Mouse (Mus musculus) gastrocnemius, postnatal 36 days (tissue): Measurements from ENCODE around the gene Pcf11. TPM values are rescaled to one million over a fixed set of nuclear protein-coding genes. Genes with fewer than 3 reads are reported as not detected.

ENCODE experiments used
- DNase-seq, 2 experiments: peaks; one replicate each; pipeline ENCODE4 v3.0.0; 2022
- intact Hi-C: fragments of 180-260 bp; cut with DNase I; formaldehyde crosslinking; loops from one replicate; pipeline ENCODE4 v1.15.1; 2025
- total RNA-seq, 2 experiments: library from RNA; stranded (reverse); gene quantifications; 2 replicates each; pipeline ENCODE4 v1.2.3; 2021

Gene Pcf11
- total RNA-seq, 2 experiments from 2014 or later = 20.6 to 25.4 TPM

GRCm38 (mm10) chr7:92642358-92642757, 27.4 kb downstream of the Pcf11 start:
- no peak for DNase-seq
- intact Hi-C loops = no loop called here

- no peak for DNase-seq
- intact Hi-C loops = no loop called here
Observed at GRCm38 (mm10) chr7:92638050-92638449, 31.7 kb downstream of the Pcf11 start.

DNA sequence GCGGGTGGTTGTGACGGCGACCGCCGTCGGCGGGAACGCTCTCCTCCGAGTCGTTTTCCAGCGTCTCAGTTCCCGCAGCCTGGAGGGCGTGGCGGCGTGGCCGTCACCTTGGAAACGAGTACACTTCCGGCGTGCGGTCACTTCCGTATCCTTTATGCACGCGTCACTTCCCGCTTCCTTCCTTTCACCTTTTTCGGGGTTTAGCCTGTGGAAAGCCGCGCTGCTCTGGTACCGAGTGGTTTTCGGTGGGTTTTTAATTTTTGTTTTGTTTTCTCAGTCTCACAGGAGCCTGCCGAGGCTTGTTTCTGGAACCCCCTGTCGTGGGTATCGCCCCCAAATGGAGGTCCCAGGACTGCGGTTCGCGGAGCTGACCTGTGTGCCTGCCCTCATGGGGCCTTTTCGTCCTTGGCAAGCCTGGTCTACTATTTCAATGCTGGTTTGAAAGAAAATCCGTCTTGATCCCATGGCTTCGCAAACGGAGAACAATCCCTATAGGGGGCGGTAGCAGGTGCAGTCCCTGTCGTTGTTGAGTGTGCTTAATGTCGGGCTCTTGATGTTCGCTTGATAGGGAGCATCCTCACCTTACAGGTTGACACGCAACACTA, 32.6 kb downstream of the Pcf11 start, which contains the start of gene Ankrd42:
Ankrd42 (minus strand) TSS at position 122 of the 605 bp plus-strand sequence.
- intact Hi-C loops = no loop called here

GRCm38 (mm10) chr7:92636295-92637011, 33.3 kb downstream of the Pcf11 start:
- intact Hi-C loops = no loop called here

More for the DNA sequence above, 32.6 kb downstream of the Pcf11 start, which contains the start of gene Ankrd42:
- peak; percentile 87 to 89 for DNase-seq

DNA sequence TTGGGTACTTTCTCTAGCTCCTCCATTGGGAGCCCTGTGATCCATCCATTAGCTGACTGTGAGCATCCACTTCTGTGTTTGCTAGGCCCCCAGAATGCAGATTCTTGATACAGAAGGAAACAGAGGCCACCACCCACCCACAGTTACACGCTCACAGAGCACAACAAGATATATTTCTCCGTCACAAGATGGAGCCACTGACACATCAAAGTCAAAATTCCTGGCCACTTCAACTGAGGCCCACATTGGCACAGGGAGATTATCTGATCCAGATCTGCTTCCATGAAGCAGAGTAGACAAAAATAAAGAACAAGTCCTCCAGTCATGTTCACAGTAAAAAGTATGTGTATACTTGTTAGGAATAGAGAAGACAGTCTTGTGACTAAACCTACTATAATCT, 39.6 kb downstream of the Pcf11 start:
- intact Hi-C loops = no loop called here
- no peak for DNase-seq

More at GRCm38 (mm10) chr7:92636295-92637011, 33.3 kb downstream of the Pcf11 start:
- no peak for DNase-seq

- intact Hi-C loops = no loop called here
- DNase-seq = no peak
Observed at GRCm38 (mm10) chr7:92624488-92624887, 45.2 kb downstream of the Pcf11 start.

DNA sequence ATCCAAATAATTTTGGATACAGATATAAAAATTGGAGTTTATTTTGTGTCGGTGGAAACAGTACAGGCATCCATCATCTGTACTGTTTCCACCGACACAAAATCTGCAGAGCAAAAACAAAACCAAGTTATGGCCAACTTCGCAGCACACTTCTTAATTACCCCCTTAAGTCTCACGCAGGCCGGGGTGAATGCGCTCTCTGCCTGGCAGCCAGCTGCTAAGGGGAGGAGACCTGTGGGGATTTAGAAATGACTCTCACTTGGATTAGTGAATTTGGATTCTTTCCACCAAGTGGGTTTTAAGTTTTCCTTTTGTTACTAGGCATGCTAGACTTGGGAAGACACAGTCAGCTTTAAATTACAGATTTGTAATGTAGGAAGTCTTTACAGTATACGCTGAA, 58.9 kb downstream of the Pcf11 start:
- intact Hi-C loops = no loop called here
- DNase-seq = no peak

DNA sequence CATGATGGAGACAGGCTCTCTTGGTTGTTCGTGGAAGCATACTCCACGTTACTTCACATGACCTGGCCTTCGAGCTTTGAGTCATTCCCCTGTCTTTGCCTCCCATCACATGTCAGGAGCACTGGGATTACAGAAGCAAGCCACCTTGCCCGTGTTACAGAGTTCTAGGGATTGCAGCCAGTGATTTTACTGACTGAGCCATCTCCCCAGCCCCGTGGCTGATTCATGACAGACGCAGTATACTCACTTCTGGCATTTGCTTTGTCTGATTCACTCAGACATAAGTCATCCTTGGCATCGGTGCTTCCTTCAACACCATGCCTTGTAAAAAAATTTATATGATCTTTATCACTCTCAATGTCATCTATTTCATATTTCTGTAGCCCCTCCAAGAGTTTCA, 64.8 kb downstream of the Pcf11 start:
- DNase-seq = no peak
- intact Hi-C loops = no loop called here

Other genes starting within 250 kb of the Pcf11 start
- 10 to 100 TPM; 16.9 to 18.9 TPM for gene Ccdc90b, start 108.8 kb downstream of the Pcf11 start, total RNA-seq
- gene Ankrd42, start 32.8 kb downstream of the Pcf11 start, total RNA-seq = under 1 TPM; 0.31 to 0.69 TPM
- 1 to 10 TPM; 5.7 to 6.6 TPM for gene Rab30, start 71.7 kb upstream of the Pcf11 start, total RNA-seq
- gene Ddias, start 204.3 kb upstream of the Pcf11 start, total RNA-seq = under 1 TPM; 0.12 to 0.18 TPM
- 1 to 10 TPM; 4.2 to 4.7 TPM for gene Prcp, start 204.5 kb upstream of the Pcf11 start, total RNA-seq